Mouse (Mus musculus) limb, embryonic 15.5 days (tissue): ENCODE results near the gene Capn7. TPM values are rescaled to one million over a fixed set of nuclear protein-coding genes. Genes with fewer than 3 reads are reported as not detected.

Experiments
- ATAC-seq: fragments of 200-750 bp; cut with Nextera tagmentation; 2 replicates; pipeline ENCODE4 v1.8.0; 2017; ENCODE audit warnings: low read depth, moderate TSS enrichment; ENCODE audit not compliant: insufficient number of reproducible peaks, low FRiP score, low TSS enrichment
- H3K27ac ChIP-seq: fragments of 300-500 bp; sonication (generic); 2 replicates; pipeline ENCODE4 v1.5.1; 2015; ENCODE audit warnings: moderate library complexity, mild to moderate bottlenecking, inconsistent platforms
- H3K27me3 ChIP-seq: fragments of 300-500 bp; sonication (generic); 2 replicates; pipeline ENCODE4 v1.6.1; 2015; ENCODE audit warnings: inconsistent platforms
- H3K36me3 ChIP-seq: fragments of 300-500 bp; sonication (generic); 2 replicates; pipeline ENCODE4 v1.6.1; 2015; ENCODE audit warnings: inconsistent platforms
- H3K4me1 ChIP-seq: fragments of 300-500 bp; sonication (generic); 2 replicates; pipeline ENCODE4 v1.6.1; 2015; ENCODE audit warnings: inconsistent platforms
- H3K4me2 ChIP-seq: fragments of 300-500 bp; sonication (generic); 2 replicates; pipeline ENCODE4 v1.6.1; 2015; ENCODE audit warnings: mild to moderate bottlenecking, inconsistent platforms
- H3K4me3 ChIP-seq: fragments of 300-500 bp; sonication (generic); 2 replicates; pipeline ENCODE4 v1.5.1; 2015; ENCODE audit warnings: mild to moderate bottlenecking, inconsistent platforms
- H3K9ac ChIP-seq: fragments of 300-500 bp; sonication (generic); 2 replicates; pipeline ENCODE4 v1.6.1; 2015; ENCODE audit warnings: inconsistent platforms
- H3K9me3 ChIP-seq: fragments of 300-500 bp; sonication (generic); 2 replicates; pipeline ENCODE4 v1.6.1; 2016; ENCODE audit warnings: inconsistent platforms
- WGBS: fragments of 180-500 bp; shearing (Covaris S2); methylation state at CpG from one replicate; pipeline ENCODE4 v1.1.7; 2015; 5-methylcytosine and 5-hydroxymethylcytosine counted together
- polyA plus RNA-seq: library from polyadenylated mRNA; unstranded; fragments of >200 nt; fragmentation: Nextera tagmentation; extraction: Ambion mirVana; gene quantifications from 2 replicates; pipeline ENCODE4 v1.2.1, GENCODE M21; 2015

The Capn7 gene
- polyA plus RNA-seq, 1 experiment from 2014 or later = 42.7 TPM

- no peak overlapping the region for H3K27ac ChIP-seq
- no peak for ATAC-seq
Measured at GRCm38 (mm10) chr14:31389421-31390147, 53.1 kb downstream of the Capn7 start.

DNA sequence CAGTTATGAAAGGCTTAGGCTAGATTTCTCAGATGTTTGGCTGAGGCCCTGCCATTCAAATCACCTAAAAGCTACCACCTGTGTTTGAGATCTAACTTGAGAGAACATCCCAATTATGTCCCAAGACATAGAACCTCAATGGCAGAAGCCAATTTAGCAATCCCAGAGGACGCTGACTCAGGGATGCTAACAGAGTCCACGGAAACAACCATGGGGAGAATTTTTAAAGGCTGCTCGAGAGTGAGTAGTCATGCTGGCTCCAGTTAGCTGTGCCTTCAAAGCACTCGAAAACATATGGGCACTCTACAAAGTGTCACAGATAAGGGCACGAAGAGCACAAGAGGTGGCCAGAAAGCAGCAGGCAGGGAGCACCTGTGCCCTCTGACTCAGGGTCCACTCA lies 55.9 kb downstream of the Capn7 start:
- WGBS = 68% methylated on average over 5 of the region's 5 CpGs
- H3K4me1 ChIP-seq = peaks cover 13% of the 10 kb centered on the region

More at GRCm38 (mm10) chr14:31389421-31390147, 53.1 kb downstream of the Capn7 start:
- Histone ChIP-seq H3K4me1 (peaks cover 32% of the 10 kb centered on the region), H3K9ac (no peak overlapping the region), H3K27me3 (no peaks in the 10 kb centered on the region), H3K9me3 (no peaks in the 10 kb centered on the region), H3K36me3 (no peaks in the 10 kb centered on the region), H3K4me3 (no peak overlapping the region), H3K4me2 (no peak overlapping the region)
- WGBS = 85% methylated on average over 8 of the region's 8 CpGs

DNA sequence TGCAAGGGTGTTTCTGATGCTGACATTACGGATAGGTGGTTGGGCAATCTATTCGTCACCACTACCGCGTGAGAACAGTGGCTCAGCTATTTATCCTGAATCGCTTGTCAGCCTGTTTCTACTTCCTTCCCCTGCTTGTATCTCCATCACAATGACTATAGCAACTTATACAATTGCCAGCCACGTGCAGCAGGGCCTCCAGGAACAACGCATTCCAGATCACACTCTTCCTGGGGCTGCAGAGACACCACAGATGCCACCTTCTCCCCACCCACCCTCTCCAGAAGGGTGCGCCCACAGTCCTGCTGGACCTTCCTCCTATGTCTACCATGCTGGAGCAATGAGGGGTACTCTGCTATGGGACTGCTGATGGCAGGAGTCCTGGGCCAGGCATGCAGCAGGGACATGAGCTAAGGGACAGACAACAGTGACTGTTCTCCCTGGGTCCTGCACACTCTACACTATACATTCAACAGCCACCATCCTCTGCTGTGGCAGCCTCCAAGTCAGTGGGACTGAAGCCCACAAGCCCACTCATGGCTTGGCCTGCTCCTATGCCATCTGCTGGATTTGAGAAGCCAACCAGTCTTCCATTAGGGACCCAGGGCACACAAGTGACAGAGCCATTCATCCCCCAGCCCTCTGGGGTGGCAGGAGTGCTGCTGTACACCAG lies 56.6 kb downstream of the Capn7 start:
- no peak for ATAC-seq
- Histone ChIP-seq H3K9ac (no peak overlapping the region), H3K4me1 (peaks cover 15% of the 10 kb centered on the region), H3K27ac (no peak overlapping the region), H3K36me3 (0 out of 2 replicates have a peak, but pooled peaks cover 3% of the 10 kb centered on the region), H3K27me3 (no peaks in the 10 kb centered on the region), H3K9me3 (no peaks in the 10 kb centered on the region), H3K4me2 (no peak overlapping the region), H3K4me3 (no peak overlapping the region)
- WGBS = 67% methylated on average over 8 of the region's 8 CpGs

More for the DNA sequence above, 55.9 kb downstream of the Capn7 start:
- no peak overlapping the region for H3K4me3 ChIP-seq
- H3K9ac ChIP-seq = no peak overlapping the region
- H3K36me3 ChIP-seq = 0 out of 2 replicates have a peak, but pooled peaks cover 3% of the 10 kb centered on the region
- H3K27me3 ChIP-seq = no peaks in the 10 kb centered on the region
- no peak overlapping the region for H3K27ac ChIP-seq
- H3K9me3 ChIP-seq = no peaks in the 10 kb centered on the region
- no peak for ATAC-seq
- no peak overlapping the region for H3K4me2 ChIP-seq

DNA sequence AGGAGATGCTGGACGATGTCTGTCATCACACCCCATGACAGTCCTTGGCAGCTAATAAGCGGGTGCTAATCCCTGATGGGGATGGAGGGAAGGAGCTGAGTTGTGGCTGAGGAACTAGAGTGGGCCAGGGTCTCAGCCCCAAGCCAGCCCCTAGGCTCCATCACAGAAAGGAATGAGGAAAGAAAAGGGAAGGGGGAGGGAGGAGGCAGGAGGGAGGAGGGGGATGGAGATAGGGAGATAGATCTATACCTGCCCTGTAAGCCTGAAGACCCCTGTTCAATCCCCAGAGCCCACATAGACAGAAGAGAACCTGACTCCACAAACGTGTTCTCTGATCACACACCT lies 57.1 kb downstream of the Capn7 start:
- H3K9ac ChIP-seq = no peak overlapping the region
- ATAC-seq = no peak
- no peak overlapping the region for H3K4me2 ChIP-seq
- H3K4me1 ChIP-seq = peaks cover 12% of the 10 kb centered on the region
- H3K9me3 ChIP-seq = no peaks in the 10 kb centered on the region
- 69% methylated on average over 3 of the region's 3 CpGs for WGBS
- no peaks in the 10 kb centered on the region for H3K27me3 ChIP-seq
- no peak overlapping the region for H3K4me3 ChIP-seq
- 0 out of 2 replicates have a peak, but pooled peaks cover 3% of the 10 kb centered on the region for H3K36me3 ChIP-seq
- H3K27ac ChIP-seq = no peak overlapping the region

DNA sequence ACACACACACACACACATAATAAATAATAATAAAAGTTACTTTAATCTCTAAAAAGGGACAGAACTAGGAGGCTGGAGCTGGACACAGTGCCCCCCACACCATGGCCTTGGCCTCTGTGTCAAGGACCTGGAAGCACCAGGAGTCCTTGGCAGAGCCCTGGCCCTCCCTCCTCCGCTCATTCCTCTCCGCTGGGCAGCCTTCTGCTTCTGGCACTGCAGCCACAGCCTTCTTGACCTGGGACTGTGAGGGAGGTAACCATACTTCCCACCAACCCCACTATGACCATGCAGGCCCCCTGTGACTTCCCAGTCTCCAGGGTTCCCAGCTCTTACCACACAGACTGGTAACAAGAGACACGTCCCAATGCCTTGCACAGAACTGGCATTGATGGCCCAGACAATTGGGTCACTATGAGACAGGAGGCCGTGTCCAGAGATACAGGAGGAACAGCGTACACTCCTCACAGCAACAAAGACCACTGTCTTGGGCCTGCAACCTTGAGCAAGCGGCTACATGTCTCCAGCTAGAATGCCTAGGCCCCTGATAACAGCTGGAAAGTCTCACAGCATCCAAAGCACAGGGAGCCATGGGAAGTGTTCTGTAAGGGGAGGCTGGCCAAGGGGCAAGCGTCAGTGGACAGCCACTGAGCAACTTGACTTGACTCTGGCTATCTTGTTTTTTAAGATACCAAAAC lies 57.6 kb downstream of the Capn7 start:
- Histone ChIP-seq H3K9ac (no peak overlapping the region), H3K36me3 (0 out of 2 replicates have a peak, but pooled peaks cover 3% of the 10 kb centered on the region), H3K4me2 (no peak overlapping the region), H3K4me1 (peaks cover 10% of the 10 kb centered on the region; the same call in 1 of the 2 replicates), H3K27ac (no peak overlapping the region), H3K27me3 (no peaks in the 10 kb centered on the region), H3K4me3 (no peak overlapping the region), H3K9me3 (no peaks in the 10 kb centered on the region)
- no peak for ATAC-seq
- 87% methylated on average over 7 of the region's 7 CpGs for WGBS

GRCm38 (mm10) chr14:31394822-31395532 lies 58.5 kb downstream of the Capn7 start:
- Histone ChIP-seq H3K36me3 (0 out of 2 replicates have a peak, but pooled peaks cover 3% of the 10 kb centered on the region), H3K27me3 (no peaks in the 10 kb centered on the region), H3K4me1 (peaks cover 13% of the 10 kb centered on the region; the same call in 1 of the 2 replicates), H3K9ac (no peak overlapping the region), H3K4me2 (no peak overlapping the region), H3K9me3 (no peaks in the 10 kb centered on the region), H3K27ac (no peak overlapping the region), H3K4me3 (no peak overlapping the region)
- WGBS = 91% methylated on average over 9 of the region's 9 CpGs
- no peak for ATAC-seq

DNA sequence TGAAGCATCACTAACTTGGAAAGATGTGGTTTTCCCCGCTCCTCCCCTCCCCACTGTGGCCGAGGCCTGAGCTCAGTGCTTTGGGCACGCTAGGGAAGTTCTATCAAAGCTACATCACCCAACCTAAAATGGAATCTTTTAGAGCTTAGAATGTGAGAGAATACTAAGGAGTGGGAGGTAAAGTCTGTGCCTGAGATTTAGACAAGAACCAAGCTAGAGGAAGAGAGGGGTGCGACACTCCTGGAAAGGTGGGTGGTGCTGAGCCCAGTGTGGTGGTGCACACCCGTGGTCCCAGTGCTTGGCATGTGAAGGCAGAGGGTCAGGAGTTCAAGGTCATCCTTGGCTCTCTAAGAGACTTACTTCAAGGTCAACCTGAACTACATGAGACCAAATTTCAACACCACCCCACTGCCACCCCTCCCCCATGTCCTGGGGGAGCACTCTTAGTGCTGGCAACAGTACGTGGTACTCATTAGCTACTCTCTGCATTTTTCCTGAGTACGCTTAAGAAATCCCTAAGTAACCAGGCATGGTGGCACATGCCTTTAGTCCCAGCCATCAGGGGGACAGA lies 59.3 kb downstream of the Capn7 start:
- H3K4me2 ChIP-seq = no peak overlapping the region
- WGBS = 83% methylated on average over 7 of the region's 7 CpGs
- H3K27ac ChIP-seq = no peak overlapping the region
- H3K4me3 ChIP-seq = no peak overlapping the region
- H3K9ac ChIP-seq = no peak overlapping the region
- H3K4me1 ChIP-seq = peaks cover 18% of the 10 kb centered on the region
- no peaks in the 10 kb centered on the region for H3K27me3 ChIP-seq
- 0 out of 2 replicates have a peak, but pooled peaks cover 3% of the 10 kb centered on the region for H3K36me3 ChIP-seq
- ATAC-seq = no peak
- H3K9me3 ChIP-seq = no peaks in the 10 kb centered on the region

DNA sequence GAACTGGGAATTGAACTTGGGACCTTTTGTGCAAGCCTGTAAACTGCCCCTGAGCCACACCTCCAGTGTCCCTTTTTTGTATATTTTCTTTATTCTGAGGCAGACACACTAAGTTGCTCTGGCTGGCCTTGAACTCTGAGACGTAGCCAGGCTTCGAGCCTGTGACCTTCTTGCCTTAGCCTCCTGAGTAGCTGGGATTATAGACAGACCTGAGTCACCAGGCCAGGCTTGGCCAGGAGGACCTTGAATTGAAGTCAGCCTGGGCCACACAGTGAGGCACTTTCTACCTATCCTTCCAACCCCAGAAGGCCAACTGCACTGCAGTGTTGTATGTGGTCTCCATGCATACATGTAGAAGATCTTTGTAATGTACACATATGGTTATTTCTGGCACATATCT lies 60.0 kb downstream of the Capn7 start:
- 94% methylated on average over 2 of the region's 2 CpGs for WGBS
- 0 out of 2 replicates have a peak, but pooled peaks cover 3% of the 10 kb centered on the region for H3K36me3 ChIP-seq
- no peak for ATAC-seq
- H3K4me2 ChIP-seq = no peak overlapping the region
- H3K4me1 ChIP-seq = peaks cover 21% of the 10 kb centered on the region
- no peaks in the 10 kb centered on the region for H3K9me3 ChIP-seq
- no peaks in the 10 kb centered on the region for H3K27me3 ChIP-seq
- no peak overlapping the region for H3K27ac ChIP-seq
- H3K9ac ChIP-seq = no peak overlapping the region
- H3K4me3 ChIP-seq = no peak overlapping the region

DNA sequence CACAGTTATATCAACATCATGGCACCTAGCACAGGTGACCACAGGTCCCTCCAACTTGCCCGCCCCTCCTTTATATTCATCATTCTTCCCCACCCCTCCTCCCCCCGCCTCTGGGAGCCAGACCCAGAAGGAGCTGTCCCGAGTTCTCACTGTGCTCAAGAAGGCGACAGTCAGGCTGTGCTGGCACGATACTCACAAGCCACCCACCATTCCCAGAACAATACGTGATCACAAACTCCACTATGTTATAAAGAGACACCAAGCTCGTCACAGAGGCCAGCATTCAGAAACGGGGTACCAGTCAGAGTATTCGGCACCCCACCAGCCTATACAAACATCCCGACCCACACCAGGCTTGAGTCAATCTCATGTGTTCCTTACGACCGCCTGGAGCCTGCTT lies 60.9 kb downstream of the Capn7 start:
- H3K4me1 ChIP-seq = peaks cover 27% of the 10 kb centered on the region
- H3K36me3 ChIP-seq = 0 out of 2 replicates have a peak, but pooled peaks cover 3% of the 10 kb centered on the region
- H3K4me3 ChIP-seq = no peak overlapping the region
- WGBS = 82% methylated on average over 12 of the region's 12 CpGs
- no peak for ATAC-seq
- H3K27me3 ChIP-seq = no peaks in the 10 kb centered on the region
- H3K4me2 ChIP-seq = no peak overlapping the region
- H3K9ac ChIP-seq = no peak overlapping the region
- no peak overlapping the region for H3K27ac ChIP-seq
- H3K9me3 ChIP-seq = no peaks in the 10 kb centered on the region

- ATAC-seq = no peak
- no peaks in the 10 kb centered on the region for H3K27me3 ChIP-seq
- peaks cover 32% of the 10 kb centered on the region for H3K4me1 ChIP-seq
- no peak overlapping the region for H3K4me2 ChIP-seq
- H3K9ac ChIP-seq = no peak overlapping the region
- H3K27ac ChIP-seq = no peak overlapping the region
- H3K36me3 ChIP-seq = 0 out of 2 replicates have a peak, but pooled peaks cover 6% of the 10 kb centered on the region
- no peak overlapping the region for H3K4me3 ChIP-seq
- H3K9me3 ChIP-seq = no peaks in the 10 kb centered on the region
- 84% methylated on average over 9 of the region's 9 CpGs for WGBS
Measured at GRCm38 (mm10) chr14:31397791-31398595, 61.6 kb downstream of the Capn7 start.
